ENCODE assay signal across 8 mouse cellular contexts in genomic region chr12:70231294-70231693, GRCm38 (mm10). TPM values are rescaled to one million over a fixed set of nuclear protein-coding genes. Genes with fewer than 3 reads are reported as not detected.
DNase-seq lines count a peak whose midpoint lies in the region; ATAC-seq lines count a peak whose summit lies in the region.
"Had no signal": no experiment of that assay in that cellular context is flagged by ENCODE, and none has a peak within 500 bp of the region (broad histone marks: within the 10 kb centered on the region; RNA-seq: fewer than 3 reads in every experiment).

Gene Pygl, minus strand, starts transcription at chr12:70231488.

- no peak for ATAC-seq in kidney, embryonic 15.5 days (replicated peaks; ENCODE audit: low FRiP score)

- H3K36me3 ChIP-seq in kidney, embryonic 15.5 days, result no peaks in the 10 kb centered on the region
- no peaks in the 10 kb centered on the region for H3K36me3 ChIP-seq in macrophage (ENCODE audit: inconsistent target)

- no peak within 1 kb of the TSS for H3K27ac ChIP-seq in kidney, embryonic 15.5 days
- no peak within 1 kb of the TSS for H3K27ac ChIP-seq in macrophage

- H3K27me3 ChIP-seq in kidney, embryonic 15.5 days, result no peaks in the 10 kb centered on the region

- no peaks in the 10 kb centered on the region for H3K9me3 ChIP-seq in kidney, embryonic 15.5 days (replicated peaks)

- H3K9ac ChIP-seq in kidney, embryonic 15.5 days, result no peak within 1 kb of the TSS

- WGBS in kidney, embryonic 15.5 days, result 67% methylated on average over 2 of the region's 2 CpGs
- WGBS in macrophage (ENCODE audit: missing documents), result 83% methylated on average over 2 of the region's 2 CpGs

- no peaks in the 10 kb centered on the region for H3K79me2 ChIP-seq in macrophage (ENCODE audit: inconsistent target)

- DNase-seq in kidney, postnatal 14 days, result no peak
- no peak for DNase-seq in adrenal gland, postnatal 36 days
- no peak for DNase-seq in gonadal fat pad, adult 2 months (ENCODE audit: low read depth)
- DNase-seq in gastrocnemius, postnatal 25 days, result no peak
- DNase-seq in left cerebral cortex, postnatal 36 days (ENCODE audit: low spot score in 2 of 2), result no peak
- DNase-seq: cerebellum, postnatal 14 days had no signal

- no peak within 1 kb of the TSS for H3K4me3 ChIP-seq in kidney, embryonic 15.5 days (replicated peaks)
- H3K4me3 ChIP-seq in macrophage (ENCODE audit: inconsistent target), result no peak within 1 kb of the TSS

- H3K4me2 ChIP-seq in kidney, embryonic 15.5 days, result no peak within 1 kb of the TSS

- peaks cover 29% of the 10 kb centered on the region for H3K4me1 ChIP-seq in kidney, embryonic 15.5 days

- intact Hi-C loops in left cerebral cortex, postnatal 36 days (cut with DNase I), result no loop called here

RNA-seq across cellular contexts. Expression of gene Pygl, which starts in this region (rescaled TPM):
- polyA plus RNA-seq in kidney, embryonic 15.5 days (2015; fragmentation: Nextera tagmentation; extraction: Ambion mirVana), result 37.6 and 38.5 TPM in 2 replicates
- 100 to 1,000 TPM; 128 to 179 TPM for total RNA-seq in adrenal gland, postnatal 36 days (2021)
- 77.7 and 107 TPM in 2 replicates for polyA plus RNA-seq in gonadal fat pad, adult 2 months (2012; rRNA removed)
- 10 to 100 TPM in 22 of 26 experiments, 1 to 10 TPM in 4; 4.5 to 79.2 (median 25.6) TPM for total RNA-seq in macrophage (2018; cell fraction: chromatin; rRNA removed)
- 10 to 100 TPM; 21.7 to 61.8 (median 39.4) TPM for total RNA-seq in macrophage (2018; cell fraction: cytosol; rRNA removed)
- 10 to 100 TPM; 13.7 to 57.3 (median 25.8) TPM for total RNA-seq in macrophage (2018; cell fraction: nucleus; rRNA removed)
- 33.2 to 54.7 TPM (median 51.6 TPM) in 3 replicates for polyA plus RNA-seq in macrophage (2018)
- total RNA-seq in gastrocnemius, postnatal 25 days (2021), result 1 to 10 TPM in 1 of 2 experiments, under 1 TPM in 1; 0.82 to 6.1 TPM
- 1 to 10 TPM; 2.7 to 4.5 TPM for total RNA-seq in left cerebral cortex, postnatal 36 days (2021)

Comparison
In these comparisons a context has a peak if more than half of its experiments do, and no peak if none do; other contexts are left out.
1. RNA of gene Pygl (total RNA-seq): 128 to 179 TPM in adrenal gland, postnatal 36 days; 0.82 to 6.1 TPM in gastrocnemius, postnatal 25 days and 2.7 to 4.5 TPM in left cerebral cortex, postnatal 36 days; every median in the first group is over 10 times any median in the second.